In genomic region chr7:143437894-143438581, GRCm38 (mm10) we compare ENCODE assay signal across 8 mouse cellular contexts. TPM values are rescaled to one million over a fixed set of nuclear protein-coding genes. Genes with fewer than 3 reads are reported as not detected.
A peak's percentile ranks its signal among the peaks of the same experiment; 100 is the strongest.
DNase-seq lines count a peak whose midpoint lies in the region; ATAC-seq and TF ChIP-seq lines count a peak whose summit lies in the region.

No protein-coding gene starts in this region.

- no peak for TF ChIP-seq CTCF in cortical plate, adult 2 months (IDR thresholded peaks at IDR 0.05; ENCODE audit: extremely low read depth, insufficient read depth, low read length)
- no peak for TF ChIP-seq CTCF in liver, embryonic 14.5 days (IDR thresholded peaks at IDR 0.05; ENCODE audit: low read depth)

- no peak for TF ChIP-seq EP300 in liver, embryonic 14.5 days (IDR thresholded peaks at IDR 0.05; ENCODE audit: low read depth)

- TF ChIP-seq POLR2A in cortical plate, adult 2 months (IDR thresholded peaks at IDR 0.05; ENCODE audit: extremely low read depth, insufficient read depth, low read length): no peak

- WGBS in heart, embryonic 10.5 days: 2% methylated on average over 61 of the region's 63 CpGs
- under 1% methylated on average over 54 of the region's 63 CpGs for WGBS in hindbrain, embryonic 11.5 days
- WGBS in liver, embryonic 14.5 days (ENCODE audit: insufficient replicate concordance): 5% methylated on average over 57 of the region's 63 CpGs

- H3K9ac ChIP-seq in hindbrain, embryonic 11.5 days (ENCODE audit: low read depth, low read length): peak overlapping the region; percentile 73
- no peak overlapping the region for H3K9ac ChIP-seq in liver, embryonic 14.5 days (replicated peaks)

- peak overlapping the region; percentile 72 for H3K4me2 ChIP-seq in hindbrain, embryonic 11.5 days (replicated peaks; ENCODE audit: low read depth, low read length)
- peak overlapping the region; percentile 30 for H3K4me2 ChIP-seq in liver, embryonic 14.5 days (ENCODE audit: low read depth)

- peak; percentile 88 for ATAC-seq in hindbrain, embryonic 11.5 days (ENCODE audit: low FRiP score)
- ATAC-seq in liver, embryonic 14.5 days (ENCODE audit: insufficient read depth): no peak
- no peak for ATAC-seq in monocyte, adult 5-6 weeks (replicated peaks; ENCODE audit: insufficient number of reproducible peaks, low FRiP score, low TSS enrichment, poor library complexity, severe bottlenecking)

- peaks cover 36% of the 10 kb centered on the region for H3K4me1 ChIP-seq in heart, embryonic 10.5 days
- H3K4me1 ChIP-seq in cortical plate, adult 2 months (ENCODE audit: control insufficient read depth, insufficient read depth, low read length): peaks cover 2% of the 10 kb centered on the region
- peaks cover 11% of the 10 kb centered on the region; the same call in 1 of the 2 replicates for H3K4me1 ChIP-seq in hindbrain, embryonic 11.5 days (replicated peaks; ENCODE audit: control insufficient read depth, insufficient read depth, low read length)
- no peaks in the 10 kb centered on the region for H3K4me1 ChIP-seq in liver, embryonic 14.5 days (replicated peaks; ENCODE audit: control insufficient read depth in 2 of 2, insufficient read depth in 2 of 2, low read length in 1 of 2)

- H3K27ac ChIP-seq in heart, embryonic 10.5 days: peak overlapping the region; percentile 96
- no peak overlapping the region for H3K27ac ChIP-seq in cortical plate, adult 2 months (ENCODE audit: insufficient read depth, low read length)
- H3K27ac ChIP-seq in hindbrain, embryonic 11.5 days (ENCODE audit: low read depth, low read length): peak overlapping the region; percentile 88
- no peak overlapping the region for H3K27ac ChIP-seq in liver, embryonic 14.5 days

- no peak for DNase-seq in heart, embryonic 10.5 days (ENCODE audit: low spot score)
- DNase-seq in heart, postnatal 25 days (ENCODE audit: low spot score): no peak
- DNase-seq in hindbrain, embryonic 11.5 days (ENCODE audit: low spot score): peak; percentile 87
- no peak for DNase-seq in liver, embryonic 14.5 days (ENCODE audit: low read depth in 3 of 3, low spot score in 3 of 3)
- DNase-seq in layer of hippocampus, adult 8-10 months (ENCODE audit: low spot score in 2 of 2): no peak
- DNase-seq in left cerebral cortex, adult 18-20 months (ENCODE audit: low spot score in 2 of 2): no peak

- peak overlapping the region; percentile 73 for H3K4me3 ChIP-seq in heart, embryonic 10.5 days
- H3K4me3 ChIP-seq in cortical plate, adult 2 months (ENCODE audit: insufficient read depth, low read length): peak overlapping the region; percentile 25; the same call in 1 of the 2 replicates
- H3K4me3 ChIP-seq in hindbrain, embryonic 11.5 days (ENCODE audit: low read depth, low read length): peak overlapping the region; percentile 36
- peak overlapping the region in 1 of 2 experiments; percentile 22; a peak in 2 of 4 replicates for H3K4me3 ChIP-seq in liver, embryonic 14.5 days (ENCODE audit: insufficient read depth in 1 of 2, low read depth in 2 of 2, low read length in 2 of 2)

- H3K27me3 ChIP-seq in heart, embryonic 10.5 days (ENCODE audit: insufficient read depth, poor library complexity, severe bottlenecking): peaks cover 93% of the 10 kb centered on the region
- H3K27me3 ChIP-seq in hindbrain, embryonic 11.5 days (ENCODE audit: control insufficient read depth, insufficient read depth, low read length): peaks cover 5% of the 10 kb centered on the region
- H3K27me3 ChIP-seq in liver, embryonic 14.5 days (ENCODE audit: control insufficient read depth, insufficient read depth, low read length): peaks cover 16% of the 10 kb centered on the region

- intact Hi-C loops in heart, postnatal 25 days (cut with DNase I): no loop called here

- no peaks in the 10 kb centered on the region for H3K9me3 ChIP-seq in heart, embryonic 10.5 days
- H3K9me3 ChIP-seq in hindbrain, embryonic 11.5 days (ENCODE audit: control insufficient read depth, low read length): no peaks in the 10 kb centered on the region
- H3K9me3 ChIP-seq in liver, embryonic 14.5 days (ENCODE audit: control insufficient read depth, low read length): no peaks in the 10 kb centered on the region

- no peaks in the 10 kb centered on the region for H3K36me3 ChIP-seq in heart, embryonic 10.5 days
- H3K36me3 ChIP-seq in hindbrain, embryonic 11.5 days (ENCODE audit: control insufficient read depth, insufficient read depth, low read length): no peaks in the 10 kb centered on the region
- no peaks in the 10 kb centered on the region for H3K36me3 ChIP-seq in liver, embryonic 14.5 days (replicated peaks; ENCODE audit: control insufficient read depth, insufficient read depth, low read depth)

RNA-seq across cellular contexts. Expression of gene Cdkn1c, which starts 22.8 kb away (rescaled TPM):
- polyA plus RNA-seq in heart, embryonic 10.5 days (2016; fragmentation: Nextera tagmentation; extraction: Ambion mirVana): 1,495 and 1,694 TPM in 2 replicates
- total RNA-seq in heart, postnatal 25 days (2021): 10 to 100 TPM; 35.8 to 44.2 TPM
- 12.0 and 12.6 TPM in 2 replicates for polyA plus RNA-seq in cortical plate, adult 2 months (2012; rRNA removed)
- polyA plus RNA-seq in hindbrain, embryonic 11.5 days (2014; fragmentation: Nextera tagmentation; extraction: Ambion mirVana): 942 and 1,091 TPM in 2 replicates
- 48.5 and 71.0 TPM in 2 replicates for polyA plus RNA-seq in liver, embryonic 14.5 days (2012; rRNA removed)
- 161 and 167 TPM in 2 replicates for polyA plus RNA-seq in liver, embryonic 14.5 days (2014; fragmentation: Nextera tagmentation; extraction: Ambion mirVana)
- total RNA-seq in monocyte, adult 5-6 weeks (2017): 3.5 to 20.8 TPM (median 3.8 TPM) in 3 replicates
- total RNA-seq in layer of hippocampus, adult 8-10 months (2022): 1 to 10 TPM; 4.4 to 9.9 (median 7.0) TPM
- total RNA-seq in left cerebral cortex, adult 18-20 months (2021): 10 to 100 TPM; 11.9 to 13.3 TPM

RNA-seq across cellular contexts. Expression of gene Slc22a18, which starts 35.5 kb away (rescaled TPM):
- polyA plus RNA-seq in heart, embryonic 10.5 days (2016; fragmentation: Nextera tagmentation; extraction: Ambion mirVana): 0.54 and 1.3 TPM in 2 replicates
- under 1 TPM; 0.17 to 0.49 TPM for total RNA-seq in heart, postnatal 25 days (2021)
- 0.72 and 1.1 TPM in 2 replicates for polyA plus RNA-seq in cortical plate, adult 2 months (2012; rRNA removed)
- polyA plus RNA-seq in hindbrain, embryonic 11.5 days (2014; fragmentation: Nextera tagmentation; extraction: Ambion mirVana): 0.14 and 0.71 TPM in 2 replicates
- polyA plus RNA-seq in liver, embryonic 14.5 days (2012; rRNA removed): 7.2 and 13.2 TPM in 2 replicates
- 9.4 and 9.8 TPM in 2 replicates for polyA plus RNA-seq in liver, embryonic 14.5 days (2014; fragmentation: Nextera tagmentation; extraction: Ambion mirVana)
- total RNA-seq in monocyte, adult 5-6 weeks (2017): 1.3 TPM in 1 of 3 replicates, not detected in the others
- total RNA-seq in layer of hippocampus, adult 8-10 months (2022): 1 to 10 TPM in 2 of 4 experiments, under 1 TPM in 1, not detected in 1; 0.66 to 1.4 (median 1.4) TPM
- under 1 TPM; 0.68 to 0.86 TPM for total RNA-seq in left cerebral cortex, adult 18-20 months (2021)

Comparison
In these comparisons a context has a peak if more than half of its experiments do, and no peak if none do; other contexts are left out.
1. H3K27ac ChIP-seq: peak in heart, embryonic 10.5 days (single experiment) and hindbrain, embryonic 11.5 days (single experiment); none in cortical plate, adult 2 months (single experiment) and liver, embryonic 14.5 days (single experiment).